Mouse (Mus musculus) heart, adult 2 months (tissue): ENCODE measurements around the gene Irf3. TPM values are rescaled to one million over a fixed set of nuclear protein-coding genes. Genes with fewer than 3 reads are reported as not detected.

ENCODE experiments used
- DNase-seq, 2 experiments: peaks; one replicate each; pipeline ENCODE4 v3.0.0; 2021
- H3K27ac ChIP-seq: fragments of 200-600 bp; 2 replicates; pipeline ENCODE4 v1.8.1; 2022
- H3K27me3 ChIP-seq: fragments of 200-500 bp; 2 replicates; pipeline ENCODE4 v1.6.1; 2012; ENCODE audit warnings: mild to moderate bottlenecking, low read length, inconsistent platforms, mixed read lengths; ENCODE audit not compliant: control insufficient read depth, insufficient read depth
- H3K36me3 ChIP-seq: fragments of 200-500 bp; 2 replicates; pipeline ENCODE4 v1.6.1; 2012; ENCODE audit warnings: low read length, inconsistent platforms; ENCODE audit not compliant: control insufficient read depth, insufficient read depth
- H3K4me1 ChIP-seq: fragments of 200-500 bp; 2 replicates; pipeline ENCODE4 v1.6.1; 2011; ENCODE audit warnings: low read length; ENCODE audit not compliant: control insufficient read depth, insufficient read depth
- H3K4me3 ChIP-seq: fragments of 200-600 bp; 2 replicates; pipeline ENCODE4 v1.8.1; 2022
- H3K79me2 ChIP-seq: fragments of 200-500 bp; replicated peaks from 2 replicates; pipeline ENCODE4 v1.6.1; 2012; ENCODE audit warnings: mild to moderate bottlenecking, inconsistent platforms, low read length, moderate library complexity, mixed read lengths; ENCODE audit not compliant: control insufficient read depth, insufficient read depth
- H3K9ac ChIP-seq: fragments of 200-500 bp; 2 replicates; pipeline ENCODE4 v1.6.1; 2012; ENCODE audit warnings: low read depth, mild to moderate bottlenecking, control low read depth, inconsistent platforms, low read length, mixed read lengths
- CTCF ChIP-seq: fragments of 200-600 bp; IDR thresholded peaks from 2 replicates; pipeline ENCODE4 v1.8.1; 2022; ENCODE audit warnings: antibody characterized with exemption, mild to moderate bottlenecking, moderate library complexity
- EP300 ChIP-seq: fragments of 200-500 bp; IDR thresholded peaks from 2 replicates; pipeline ENCODE4 v1.6.1; 2011; ENCODE audit warnings: low read depth, low read length, control low read depth; ENCODE audit not compliant: insufficient read depth
- POLR2A ChIP-seq: fragments of 200-500 bp; IDR thresholded peaks from 2 replicates; pipeline ENCODE4 v1.6.1; 2011; ENCODE audit warnings: mild to moderate bottlenecking, low read depth, low read length, control low read depth; ENCODE audit not compliant: insufficient read depth
- WGBS: fragments of 180-500 bp; shearing (Covaris S2); methylation state at CpG from one replicate; pipeline ENCODE4 v1.1.7; 2018; 5-methylcytosine and 5-hydroxymethylcytosine counted together
- intact Hi-C: fragments of 180-260 bp; cut with DNase I; formaldehyde crosslinking; loops from one replicate; pipeline ENCODE4 v1.15.1; 2025
- polyA plus RNA-seq: library from polyadenylated mRNA; depleted of rRNA; stranded (reverse); fragments of >200 nt; gene quantifications from 2 replicates; pipeline ENCODE4 v1.2.3, GENCODE M21; 2012
- total RNA-seq, 2 experiments: library from RNA; stranded (reverse); gene quantifications; 2 replicates each; pipeline ENCODE4 v1.2.3; 2021

The Irf3 gene
- total and polyA plus RNA-seq, 3 experiments = 24.4 to 55.6 (median 26.0) TPM

- Histone ChIP-seq H3K27ac (peak overlapping the region; percentile 94), H3K27me3 (no peaks in the 10 kb centered on the region), H3K79me2 (peaks cover 3% of the 10 kb centered on the region), H3K4me1 (peaks cover 7% of the 10 kb centered on the region), H3K9ac (peak overlapping the region; percentile 92), H3K4me3 (peak overlapping the region; percentile 100), H3K36me3 (no peaks in the 10 kb centered on the region)
- 1% methylated on average over 45 of the region's 45 CpGs for WGBS
- intact Hi-C loops = loop anchor here (2.0 to 5.0 kb wide), 2 partner anchors 33 to 67 kb away; partner anchors contain the start of gene Prr12
- DNase-seq = peak; percentile 73
- TF ChIP-seq EP300 (no peak), POLR2A (no peak), CTCF (peak; percentile 49)
Measured at GRCm38 (mm10) chr7:44985595-44986191, 11.8 kb upstream of the Irf3 start.

GRCm38 (mm10) chr7:44986192-44986878, 11.1 kb upstream of the Irf3 start, which contains the start of gene Prmt1:
Gene Prmt1, minus strand, starts transcription at chr7:44986568.
- H3K4me3 ChIP-seq = peak within 1 kb of the TSS; percentile 100
- peak within 1 kb of the TSS; percentile 94 for H3K27ac ChIP-seq
- H3K79me2 ChIP-seq = peaks cover 3% of the 10 kb centered on the region
- H3K36me3 ChIP-seq = no peaks in the 10 kb centered on the region
- intact Hi-C loops = loop anchor here (5.0 kb wide), 1 partner anchor 66 kb away; the partner anchor contains the start of gene Prr12
- WGBS = under 1% methylated on average over 42 of the region's 42 CpGs
- peaks cover 7% of the 10 kb centered on the region for H3K4me1 ChIP-seq
- no peaks in the 10 kb centered on the region for H3K27me3 ChIP-seq
- DNase-seq = peak; percentile 97 to 100
- H3K9ac ChIP-seq = peak within 1 kb of the TSS; percentile 92
- peak; percentile 72 for TF ChIP-seq POLR2A
- TF ChIP-seq CTCF = no peak
- TF ChIP-seq EP300 = 0 out of 2 replicates have a peak, but pooled peaks have one; percentile 54

GRCm38 (mm10) chr7:44986879-44987718, 10.3 kb upstream of the Irf3 start:
- Histone ChIP-seq H3K36me3 (no peaks in the 10 kb centered on the region), H3K4me3 (peak overlapping the region; percentile 64), H3K27me3 (no peaks in the 10 kb centered on the region), H3K79me2 (peaks cover 3% of the 10 kb centered on the region), H3K27ac (peak overlapping the region; percentile 93), H3K4me1 (peaks cover 7% of the 10 kb centered on the region), H3K9ac (peak overlapping the region; percentile 69)
- DNase-seq = no peak
- WGBS = under 1% methylated on average over 29 of the region's 29 CpGs
- TF ChIP-seq EP300 = 0 out of 2 replicates have a peak, but pooled peaks have one; percentile 4
- TF ChIP-seq POLR2A = peak; percentile 85
- no peak for TF ChIP-seq CTCF
- intact Hi-C loops = loop anchor here (5.0 kb wide), 1 partner anchor 65 kb away; the partner anchor contains the start of gene Prr12

- intact Hi-C loops = loop anchor here (1.0 kb wide), 1 partner anchor 19 kb away; no protein-coding TSS in a partner anchor
Measured at GRCm38 (mm10) chr7:44996672-44997071, 776 bp upstream of the Irf3 start.

GRCm38 (mm10) chr7:44997940-44998428, 536 bp downstream of the Irf3 start:
- peaks cover 6% of the 10 kb centered on the region for H3K36me3 ChIP-seq
- 1% methylated on average over 15 of the region's 15 CpGs for WGBS

More at GRCm38 (mm10) chr7:44996672-44997071, 776 bp upstream of the Irf3 start:
- Histone ChIP-seq H3K27me3 (no peaks in the 10 kb centered on the region), H3K79me2 (no peaks in the 10 kb centered on the region), H3K4me1 (peaks cover 8% of the 10 kb centered on the region), H3K4me3 (peak overlapping the region; percentile 85), H3K27ac (peak overlapping the region; percentile 96), H3K36me3 (peaks cover 6% of the 10 kb centered on the region), H3K9ac (peak overlapping the region; percentile 33)
- WGBS = 9% methylated on average over 10 of the region's 10 CpGs
- TF ChIP-seq EP300 = no peak
- TF ChIP-seq POLR2A = no peak
- TF ChIP-seq CTCF = no peak
- DNase-seq = no peak

More at GRCm38 (mm10) chr7:44997940-44998428, 536 bp downstream of the Irf3 start:
- intact Hi-C loops = loop anchor here (1.0 kb wide), 1 partner anchor 17 kb away; no protein-coding TSS in a partner anchor
- H3K27ac ChIP-seq = peak overlapping the region; percentile 96
- no peak for DNase-seq
- H3K4me3 ChIP-seq = peak overlapping the region; percentile 85
- no peak for TF ChIP-seq POLR2A
- TF ChIP-seq CTCF = no peak
- TF ChIP-seq EP300 = no peak
- H3K4me1 ChIP-seq = peaks cover 8% of the 10 kb centered on the region
- H3K27me3 ChIP-seq = no peaks in the 10 kb centered on the region
- H3K79me2 ChIP-seq = no peaks in the 10 kb centered on the region
- peak overlapping the region; percentile 84 for H3K9ac ChIP-seq
